Mouse (Mus musculus): ENCODE data around the gene Ndufv3. TPM values are rescaled to one million over a fixed set of nuclear protein-coding genes. Genes with fewer than 3 reads are reported as not detected.
A peak's percentile ranks its signal among the peaks of the same experiment; 100 is the strongest.

Gene Ndufv3
- polyA plus RNA-seq, 1 experiment = 1,109 TPM

GRCm38 (mm10) chr17:31557947-31558542 lies 38.1 kb downstream of the Ndufv3 start:
- Histone ChIP-seq H3K27ac (replicated peaks; ENCODE audit: low read depth, low read length) (0 out of 2 replicates have a peak overlapping the region, but pooled peaks have one; percentile 11), H3K4me3 (ENCODE audit: insufficient read depth, low read depth, low read length) (peak overlapping the region; percentile 13), H3K4me1 (ENCODE audit: control insufficient read depth, insufficient read depth, insufficient read length, low read length) (no peaks in the 10 kb centered on the region; the same call in 1 of the 2 replicates)

DNA sequence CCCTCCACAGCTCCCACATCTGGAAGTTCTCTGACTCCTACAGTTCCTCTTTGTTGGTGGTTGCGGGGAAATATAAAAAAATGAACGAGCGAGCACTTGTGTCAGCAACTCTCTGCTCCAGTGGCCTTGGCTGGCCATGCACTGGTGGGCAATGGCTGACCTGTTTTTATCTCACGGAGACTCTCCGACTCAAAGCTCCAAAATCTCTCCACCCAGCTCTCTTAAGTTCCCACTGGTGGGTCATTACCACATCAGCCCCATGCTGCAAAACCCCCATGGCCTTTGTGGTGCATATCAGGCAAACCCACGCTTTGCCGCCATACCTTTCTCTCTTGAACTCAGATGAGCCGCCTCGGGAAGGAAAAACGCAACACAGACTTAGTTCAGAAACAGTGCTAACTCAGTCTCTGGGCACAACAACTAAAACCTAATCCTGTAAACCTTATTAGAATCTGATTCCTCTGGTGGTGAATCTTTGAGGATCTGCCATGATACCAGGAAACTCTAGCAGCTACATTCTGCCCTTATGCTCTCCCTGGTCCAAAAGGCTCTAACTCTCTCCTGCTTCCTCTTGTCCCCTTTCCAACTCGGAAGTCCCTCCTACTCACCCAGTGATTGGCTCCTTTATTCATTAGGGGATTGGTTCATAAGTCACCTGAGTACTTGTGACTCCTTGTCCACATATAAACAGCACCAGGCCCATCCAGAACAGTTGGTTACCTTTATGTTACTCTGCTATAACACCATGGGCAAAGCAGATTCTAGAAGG lies 39.3 kb downstream of the Ndufv3 start:
- Histone ChIP-seq H3K4me1 (ENCODE audit: control insufficient read depth, insufficient read depth, insufficient read length, low read length) (no peaks in the 10 kb centered on the region; the same call in 1 of the 2 replicates), H3K27ac (replicated peaks; ENCODE audit: low read depth, low read length) (no peak overlapping the region), H3K4me3 (ENCODE audit: insufficient read depth, low read depth, low read length) (no peak overlapping the region)

GRCm38 (mm10) chr17:31563632-31564014 lies 43.7 kb downstream of the Ndufv3 start:
- H3K4me1 ChIP-seq (ENCODE audit: control insufficient read depth, insufficient read depth, insufficient read length, low read length) = peaks cover 17% of the 10 kb centered on the region
- peak overlapping the region; percentile 86 for H3K4me3 ChIP-seq (ENCODE audit: insufficient read depth, low read depth, low read length)
- peak overlapping the region; percentile 98 for H3K27ac ChIP-seq (replicated peaks; ENCODE audit: low read depth, low read length)

DNA sequence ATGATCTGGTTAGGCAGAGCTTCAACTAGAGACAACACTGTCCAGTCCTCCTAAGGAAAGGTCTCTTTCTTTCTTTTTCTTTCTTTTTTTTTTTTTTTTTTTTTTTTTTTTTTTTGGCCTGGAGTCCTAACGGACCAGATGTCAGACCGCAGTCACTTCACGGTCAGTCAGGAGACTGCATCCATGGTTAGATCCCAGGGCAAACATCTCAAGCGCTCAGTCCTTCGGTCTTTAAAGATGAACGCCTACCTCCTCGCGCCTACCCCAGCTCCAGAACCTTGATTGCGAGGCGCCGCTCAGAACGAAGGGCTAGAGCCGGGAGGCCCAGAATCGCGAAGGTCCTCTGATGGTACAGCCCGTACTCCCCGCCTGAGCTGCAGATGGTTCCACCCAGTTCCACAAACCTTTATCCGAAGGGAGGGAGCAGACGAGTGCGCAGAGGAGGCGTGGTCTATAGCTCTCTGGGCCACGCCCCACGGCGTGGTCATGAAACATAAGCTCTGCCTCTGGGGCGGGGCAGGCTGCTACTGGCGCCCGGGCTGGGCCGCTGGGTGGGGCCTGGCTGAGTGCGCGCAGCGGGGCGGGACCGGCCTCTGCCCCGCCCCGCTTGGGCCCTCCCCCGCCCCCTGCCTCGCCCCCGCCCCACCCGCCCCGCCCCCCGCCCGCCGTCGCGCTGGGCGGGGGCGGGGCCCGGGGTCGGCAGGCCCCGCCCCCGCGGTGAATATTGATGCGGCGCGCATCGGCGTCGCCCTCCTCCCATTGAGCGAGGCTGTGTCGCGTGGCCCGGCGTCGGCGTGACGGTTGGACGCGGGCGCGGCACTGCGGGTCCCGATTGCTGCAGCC lies 44.3 kb downstream of the Ndufv3 start, which contains the start of gene Pknox1:
Pknox1 (plus strand) TSS at position 720 of the 843 bp plus-strand sequence.
- H3K4me3 ChIP-seq (ENCODE audit: insufficient read depth, low read depth, low read length) = peak within 1 kb of the TSS; percentile 97
- H3K4me1 ChIP-seq (ENCODE audit: control insufficient read depth, insufficient read depth, insufficient read length, low read length) = peaks cover 17% of the 10 kb centered on the region
- H3K27ac ChIP-seq (replicated peaks; ENCODE audit: low read depth, low read length) = peak within 1 kb of the TSS; percentile 98

DNA sequence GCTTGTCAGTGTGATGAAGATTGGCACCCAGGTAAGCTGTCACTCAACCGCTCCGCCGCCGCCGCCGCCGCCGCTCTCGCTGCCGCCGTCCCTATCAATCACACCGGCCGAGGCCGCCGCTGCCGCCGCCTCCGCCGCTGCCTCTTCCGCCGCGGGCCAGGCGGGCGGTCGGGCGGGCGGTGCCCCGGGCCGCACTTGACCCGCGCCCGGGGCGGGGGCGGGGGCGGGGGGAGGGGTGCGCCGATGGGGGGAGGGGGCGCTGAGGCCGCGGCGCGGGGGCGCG lies 44.9 kb downstream of the Ndufv3 start:
- Histone ChIP-seq H3K4me1 (ENCODE audit: control insufficient read depth, insufficient read depth, insufficient read length, low read length) (peaks cover 17% of the 10 kb centered on the region), H3K4me3 (ENCODE audit: insufficient read depth, low read depth, low read length) (peak overlapping the region; percentile 97), H3K27ac (replicated peaks; ENCODE audit: low read depth, low read length) (no peak overlapping the region)

DNA sequence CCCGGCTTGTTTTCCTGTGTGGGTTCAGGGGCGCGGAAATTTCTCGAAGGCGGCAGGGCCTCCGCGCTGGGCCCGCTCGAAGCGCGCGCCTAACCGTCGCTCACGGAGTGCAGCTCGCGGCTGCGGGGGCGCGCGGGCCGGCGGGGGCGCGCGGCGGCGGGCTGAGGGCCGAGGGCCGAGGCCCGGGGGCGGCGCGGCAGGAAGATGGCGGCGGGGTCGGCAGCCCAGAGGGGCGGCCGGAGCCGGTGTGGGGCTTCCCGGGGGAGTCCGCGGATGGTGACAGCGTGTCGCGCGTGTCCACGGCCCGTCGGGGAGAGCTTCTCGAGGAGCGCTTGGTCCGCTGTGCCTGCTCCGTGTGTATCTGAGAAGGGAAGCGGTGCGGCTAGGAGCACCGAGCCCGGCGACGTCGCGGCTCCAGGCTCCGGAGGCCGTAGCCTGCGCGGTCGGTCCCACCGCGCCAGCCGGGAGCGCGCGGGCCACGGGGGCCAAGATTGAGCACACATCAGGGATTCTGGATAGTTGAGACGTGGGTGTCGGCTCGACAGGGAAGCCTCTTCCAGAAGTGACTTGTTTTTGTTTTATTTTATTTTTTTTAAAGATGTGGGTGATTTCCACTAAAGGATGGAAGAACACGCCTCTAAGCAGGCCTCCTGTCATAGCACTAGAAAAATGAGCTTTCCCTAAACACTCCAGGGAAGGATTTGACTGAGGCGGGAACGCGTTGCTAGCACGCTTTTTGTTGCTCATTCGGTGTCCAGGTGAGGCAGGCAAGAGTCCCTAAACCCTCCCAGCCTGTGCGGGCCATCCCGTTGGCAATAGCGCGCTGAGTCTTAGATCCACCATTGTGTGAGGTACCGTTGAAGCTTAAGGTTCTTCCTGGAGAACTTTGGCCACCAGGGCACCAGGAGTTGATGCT lies 45.5 kb downstream of the Ndufv3 start:
- peak overlapping the region; percentile 65; the same call in 1 of the 2 replicates for H3K27ac ChIP-seq (replicated peaks; ENCODE audit: low read depth, low read length)
- H3K4me1 ChIP-seq (ENCODE audit: control insufficient read depth, insufficient read depth, insufficient read length, low read length) = peaks cover 17% of the 10 kb centered on the region
- peak overlapping the region; percentile 97 for H3K4me3 ChIP-seq (ENCODE audit: insufficient read depth, low read depth, low read length)

- Histone ChIP-seq H3K4me1 (ENCODE audit: control insufficient read depth, insufficient read depth, insufficient read length, low read length) (peaks cover 19% of the 10 kb centered on the region), H3K27ac (replicated peaks; ENCODE audit: low read depth, low read length) (no peak overlapping the region), H3K4me3 (ENCODE audit: insufficient read depth, low read depth, low read length) (peak overlapping the region; percentile 27; the same call in 1 of the 2 replicates)
These were observed 46.4 kb downstream of the Ndufv3 start for GRCm38 (mm10) chr17:31566276-31566675.

- Histone ChIP-seq H3K4me3 (ENCODE audit: insufficient read depth, low read depth, low read length) (no peak overlapping the region), H3K4me1 (ENCODE audit: control insufficient read depth, insufficient read depth, insufficient read length, low read length) (peaks cover 19% of the 10 kb centered on the region), H3K27ac (replicated peaks; ENCODE audit: low read depth, low read length) (no peak overlapping the region)
These were observed 49.8 kb downstream of the Ndufv3 start for GRCm38 (mm10) chr17:31569756-31570155.

DNA sequence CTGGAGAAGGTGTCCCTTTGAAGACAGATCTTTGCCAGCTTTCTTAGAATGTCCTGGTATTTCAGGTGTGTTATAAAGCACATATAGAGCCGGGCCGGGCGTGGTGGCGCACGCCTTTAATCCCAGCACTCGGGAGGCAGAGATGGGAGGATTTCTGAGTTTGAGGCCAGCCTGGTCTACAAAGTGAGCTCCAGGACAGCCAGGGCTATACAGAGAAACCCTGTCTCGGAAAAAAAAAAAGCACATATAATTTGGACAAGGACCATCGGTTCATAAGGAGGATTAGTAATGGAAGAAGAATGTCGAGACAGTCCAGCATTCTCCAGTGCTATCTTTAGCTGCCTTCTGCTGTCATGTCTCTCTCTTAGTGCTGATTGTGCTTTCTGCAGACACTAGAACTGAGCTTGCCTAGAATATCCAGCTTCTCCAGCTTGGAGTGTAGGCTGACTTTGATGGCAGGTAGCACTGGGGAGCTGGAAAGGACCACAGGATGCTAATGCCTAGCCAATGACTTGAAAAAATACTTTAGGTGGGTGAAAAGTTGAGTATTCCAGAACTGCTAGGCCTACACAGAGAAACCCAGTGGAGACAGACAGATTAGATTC lies 50.5 kb downstream of the Ndufv3 start:
- H3K4me1 ChIP-seq (ENCODE audit: control insufficient read depth, insufficient read depth, insufficient read length, low read length) = peaks cover 19% of the 10 kb centered on the region
- no peak overlapping the region for H3K27ac ChIP-seq (replicated peaks; ENCODE audit: low read depth, low read length)
- no peak overlapping the region for H3K4me3 ChIP-seq (ENCODE audit: insufficient read depth, low read depth, low read length)

GRCm38 (mm10) chr17:31571689-31572088 lies 51.8 kb downstream of the Ndufv3 start:
- Histone ChIP-seq H3K27ac (replicated peaks; ENCODE audit: low read depth, low read length) (no peak overlapping the region), H3K4me1 (ENCODE audit: control insufficient read depth, insufficient read depth, insufficient read length, low read length) (peaks cover 11% of the 10 kb centered on the region), H3K4me3 (ENCODE audit: insufficient read depth, low read depth, low read length) (no peak overlapping the region)

DNA sequence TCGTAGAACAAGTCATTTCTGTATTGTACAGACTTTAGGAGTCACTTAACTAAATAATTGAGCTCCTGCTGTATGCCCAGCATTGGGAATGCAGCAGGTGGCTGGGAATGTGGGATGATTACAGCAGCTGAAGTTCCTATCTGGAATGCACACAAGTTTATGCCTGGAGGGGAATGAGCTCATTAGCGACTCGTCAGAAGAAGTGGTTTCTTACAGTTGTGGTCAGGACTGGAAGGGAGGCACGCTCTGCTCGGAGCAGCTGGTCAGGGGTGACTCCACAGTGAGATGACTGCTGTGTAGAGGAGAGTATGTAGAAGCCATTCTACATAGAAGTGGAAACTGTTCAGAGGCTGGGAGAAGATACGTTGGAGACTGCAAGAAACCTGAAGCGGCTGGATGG lies 54.7 kb downstream of the Ndufv3 start:
- Histone ChIP-seq H3K4me1 (ENCODE audit: control insufficient read depth, insufficient read depth, insufficient read length, low read length) (peaks cover 2% of the 10 kb centered on the region; the same call in 1 of the 2 replicates), H3K4me3 (ENCODE audit: insufficient read depth, low read depth, low read length) (no peak overlapping the region), H3K27ac (replicated peaks; ENCODE audit: low read depth, low read length) (no peak overlapping the region)

DNA sequence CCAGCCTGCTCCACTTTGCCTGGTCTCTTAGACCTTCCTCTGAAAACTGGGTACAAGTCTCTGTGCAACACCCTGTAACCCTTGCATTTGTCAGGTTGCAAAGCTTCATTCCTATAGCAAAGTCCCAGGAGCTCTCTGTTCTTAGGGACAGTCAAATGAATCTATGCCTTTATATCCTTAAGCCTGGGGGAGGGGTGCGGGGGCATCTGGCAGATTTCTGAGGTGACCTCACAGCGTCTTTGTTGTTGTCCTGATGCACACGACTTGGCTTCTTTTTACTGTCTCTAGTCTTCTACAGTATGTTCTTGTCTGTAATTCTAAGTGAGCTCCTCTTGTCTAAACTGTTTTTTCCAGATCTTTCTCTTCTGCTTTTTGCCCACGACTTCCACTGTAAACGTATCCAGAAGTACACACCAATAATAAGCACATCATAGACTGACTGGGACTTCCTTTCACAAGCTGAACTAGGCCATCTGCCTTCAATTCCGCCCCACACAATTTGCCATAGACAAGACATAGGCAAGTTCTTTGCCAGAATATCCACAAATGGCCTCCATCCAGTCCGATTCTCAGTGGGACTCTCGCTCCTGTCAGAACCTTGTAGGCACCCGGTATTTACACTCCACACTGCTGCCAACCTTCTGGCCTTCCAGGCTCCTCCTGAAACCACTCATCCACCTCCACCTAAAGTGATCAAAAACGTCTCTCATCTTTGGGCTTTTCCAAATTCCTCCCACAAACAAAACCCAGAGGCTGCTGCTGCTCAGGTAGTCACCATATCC lies 56.7 kb downstream of the Ndufv3 start:
- no peak overlapping the region for H3K27ac ChIP-seq (replicated peaks; ENCODE audit: low read depth, low read length)
- no peak overlapping the region for H3K4me3 ChIP-seq (ENCODE audit: insufficient read depth, low read depth, low read length)
- H3K4me1 ChIP-seq (ENCODE audit: control insufficient read depth, insufficient read depth, insufficient read length, low read length) = no peaks in the 10 kb centered on the region

DNA sequence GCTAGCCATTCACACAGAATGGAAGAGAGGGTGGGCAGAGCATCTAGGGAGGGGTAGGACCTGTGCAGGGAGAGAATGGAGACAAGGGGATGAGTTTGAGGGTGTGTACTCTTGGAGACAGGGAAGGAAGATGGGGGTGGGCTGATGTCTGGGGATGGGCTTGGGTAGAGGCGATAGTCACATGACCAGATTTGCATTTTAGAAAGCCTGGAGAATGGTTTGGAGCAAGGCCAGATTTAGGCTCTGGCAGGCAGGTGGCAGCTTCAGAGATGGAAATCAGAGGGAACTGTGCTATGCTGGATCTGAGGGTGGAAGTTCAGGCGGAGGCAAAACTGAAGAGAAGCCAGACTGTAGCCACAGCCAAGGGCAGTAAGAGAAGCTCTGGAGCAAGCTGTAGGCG lies 60.4 kb downstream of the Ndufv3 start:
- Histone ChIP-seq H3K27ac (replicated peaks; ENCODE audit: low read depth, low read length) (no peak overlapping the region), H3K4me1 (ENCODE audit: control insufficient read depth, insufficient read depth, insufficient read length, low read length) (no peaks in the 10 kb centered on the region), H3K4me3 (ENCODE audit: insufficient read depth, low read depth, low read length) (no peak overlapping the region)

Data from brown adipose tissue, adult 24 weeks (tissue).